Mouse (Mus musculus): ENCODE measurements at regions not wholly inside any gene's neighbourhood (a gene's known extent, or its start where the extent isn't known, plus 50 kb on each side); places are given as distances from the start of the nearest gene placed in this dataset.

DNA sequence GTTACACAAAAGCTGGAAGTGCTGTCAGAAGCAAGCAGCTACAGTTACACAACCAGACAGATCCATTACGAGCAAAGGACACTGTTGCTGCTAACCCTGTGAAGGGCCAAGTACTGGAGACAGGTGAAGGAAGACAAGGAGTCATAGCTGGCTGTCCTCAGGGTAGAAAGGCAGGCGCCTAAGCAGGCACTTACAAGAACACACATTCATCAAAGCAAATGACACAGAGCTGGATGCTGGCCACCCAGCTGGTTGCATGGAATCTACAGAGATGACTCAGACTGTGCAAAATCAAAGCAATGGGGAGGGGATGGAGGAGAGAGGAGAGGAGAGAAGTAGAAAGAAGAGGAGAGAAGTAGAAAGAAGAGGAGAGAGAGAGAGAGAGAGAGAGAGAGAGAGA is 265.8 kb upstream of the Osr1 start:
- ATAC-seq (ENCODE audit: low FRiP score, low TSS enrichment): no peak
- 60% methylated on average over 2 of the region's 2 CpGs for WGBS
- Histone ChIP-seq H3K9ac (ENCODE audit: low read depth, low read length) (no peak overlapping the region), H3K27ac (ENCODE audit: low read depth, low read length) (no peak overlapping the region), H3K4me1 (ENCODE audit: control insufficient read depth, insufficient read depth, low read length) (no peaks in the 10 kb centered on the region), H3K27me3 (ENCODE audit: control insufficient read depth, insufficient read depth, low read length) (no peaks in the 10 kb centered on the region), H3K4me3 (ENCODE audit: low read length) (no peak overlapping the region), H3K36me3 (ENCODE audit: control insufficient read depth, insufficient read depth, low read length) (no peaks in the 10 kb centered on the region), H3K4me2 (replicated peaks; ENCODE audit: low read depth, low read length) (no peak overlapping the region), H3K9me3 (ENCODE audit: control insufficient read depth, low read length) (no peaks in the 10 kb centered on the region)

DNA sequence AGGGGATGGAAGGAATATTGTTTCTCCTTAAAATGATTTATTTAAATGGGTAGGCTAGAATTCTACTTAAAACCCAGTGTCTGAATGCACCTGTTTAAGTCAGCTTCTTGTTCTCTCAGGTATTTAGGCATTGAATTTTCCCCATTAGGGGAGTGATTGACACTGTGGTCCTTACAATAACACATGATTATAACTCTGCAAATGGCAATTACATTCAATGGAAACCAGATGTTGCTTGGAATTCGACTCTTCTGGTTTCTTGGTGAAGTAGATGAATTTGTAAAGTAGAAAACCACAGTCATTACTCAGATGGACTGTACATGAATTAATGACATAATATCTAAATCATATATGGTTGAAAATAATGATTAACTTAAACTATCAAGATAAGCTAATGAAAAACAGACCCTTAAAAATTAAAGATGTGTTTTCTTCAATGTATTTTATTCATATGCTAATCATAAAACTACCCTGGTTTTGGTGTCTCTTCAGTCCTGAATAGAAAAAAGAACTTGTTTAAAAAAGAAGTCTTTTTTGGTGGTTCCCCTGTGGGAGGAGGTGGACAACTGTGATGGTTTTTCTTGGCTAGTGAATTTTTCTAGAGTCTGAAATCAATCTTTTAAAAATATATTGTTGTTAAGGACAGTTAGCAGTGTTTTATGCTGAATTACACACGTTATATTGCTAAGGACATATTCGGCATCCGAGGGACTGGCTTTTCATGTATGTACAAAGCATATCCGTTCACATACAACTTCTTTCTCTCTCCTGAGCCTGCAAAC is 231.8 kb upstream of the Osr1 start:
- 68% methylated on average over 5 of the region's 5 CpGs for WGBS
- Histone ChIP-seq H3K4me1 (ENCODE audit: control insufficient read depth, insufficient read depth, low read length) (no peaks in the 10 kb centered on the region; the same call in 1 of the 2 replicates), H3K36me3 (ENCODE audit: control insufficient read depth, insufficient read depth, low read length) (no peaks in the 10 kb centered on the region), H3K9ac (ENCODE audit: low read depth, low read length) (no peak overlapping the region), H3K4me2 (replicated peaks; ENCODE audit: low read depth, low read length) (no peak overlapping the region), H3K4me3 (ENCODE audit: low read length) (no peak overlapping the region), H3K27me3 (ENCODE audit: control insufficient read depth, insufficient read depth, low read length) (no peaks in the 10 kb centered on the region), H3K9me3 (ENCODE audit: control insufficient read depth, low read length) (no peaks in the 10 kb centered on the region), H3K27ac (ENCODE audit: low read depth, low read length) (no peak overlapping the region)
- ATAC-seq (ENCODE audit: low FRiP score, low TSS enrichment): no peak

DNA sequence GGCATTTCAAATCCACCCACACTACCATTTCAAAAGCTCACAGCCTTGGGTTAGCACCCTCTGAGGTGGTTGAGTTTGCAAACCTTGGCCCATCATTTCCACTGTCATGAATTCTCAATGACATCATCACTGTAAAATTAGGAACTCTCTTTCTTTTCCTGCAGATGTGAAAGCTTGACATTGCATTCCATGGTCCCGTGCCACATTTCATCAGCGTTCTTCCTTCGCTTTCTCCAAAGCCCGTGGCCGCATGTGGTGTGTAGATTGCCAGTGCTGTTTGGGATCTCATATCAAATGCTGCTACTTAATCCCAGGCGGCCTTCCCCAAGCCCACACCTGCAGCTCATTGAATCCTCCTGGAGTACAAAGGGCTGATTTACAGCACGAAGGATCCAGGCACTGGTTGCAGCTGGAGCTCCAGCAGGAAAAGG is 231.1 kb upstream of the Osr1 start:
- no peaks in the 10 kb centered on the region; the same call in 1 of the 2 replicates for H3K4me1 ChIP-seq (ENCODE audit: control insufficient read depth, insufficient read depth, low read length)
- H3K9ac ChIP-seq (ENCODE audit: low read depth, low read length): no peak overlapping the region
- H3K36me3 ChIP-seq (ENCODE audit: control insufficient read depth, insufficient read depth, low read length): no peaks in the 10 kb centered on the region
- H3K4me3 ChIP-seq (ENCODE audit: low read length): no peak overlapping the region
- no peaks in the 10 kb centered on the region for H3K9me3 ChIP-seq (ENCODE audit: control insufficient read depth, low read length)
- no peaks in the 10 kb centered on the region for H3K27me3 ChIP-seq (ENCODE audit: control insufficient read depth, insufficient read depth, low read length)
- H3K4me2 ChIP-seq (replicated peaks; ENCODE audit: low read depth, low read length): no peak overlapping the region
- WGBS: 37% methylated on average over 7 of the region's 7 CpGs
- ATAC-seq (ENCODE audit: low FRiP score, low TSS enrichment): peak; percentile 52; the same call in 1 of the 2 replicates
- no peak overlapping the region for H3K27ac ChIP-seq (ENCODE audit: low read depth, low read length)

DNA sequence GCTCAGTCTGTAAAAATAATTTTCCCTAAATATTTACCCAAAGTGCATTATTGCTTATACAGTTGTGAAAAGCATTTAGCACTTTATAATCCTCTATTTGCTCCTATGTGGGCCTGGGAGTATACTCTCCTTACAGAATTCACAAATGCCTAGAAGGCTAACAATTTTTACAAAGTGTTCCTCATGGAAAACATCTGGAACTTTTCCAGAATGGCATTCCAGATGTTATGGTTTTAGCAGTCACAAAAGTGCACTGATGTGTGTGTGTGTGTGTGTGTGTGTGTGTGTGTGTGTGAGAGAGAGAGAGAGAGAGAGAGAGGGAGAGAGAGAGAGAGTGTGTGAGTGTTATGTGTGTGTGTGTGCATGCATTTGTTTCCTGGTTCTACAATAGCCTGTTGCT is 229.1 kb upstream of the Osr1 start:
- no peaks in the 10 kb centered on the region for H3K27me3 ChIP-seq (ENCODE audit: control insufficient read depth, insufficient read depth, low read length)
- no peak for ATAC-seq (ENCODE audit: low FRiP score, low TSS enrichment)
- no peaks in the 10 kb centered on the region; the same call in 1 of the 2 replicates for H3K4me1 ChIP-seq (ENCODE audit: control insufficient read depth, insufficient read depth, low read length)
- no peaks in the 10 kb centered on the region for H3K36me3 ChIP-seq (ENCODE audit: control insufficient read depth, insufficient read depth, low read length)
- no peak overlapping the region for H3K4me2 ChIP-seq (replicated peaks; ENCODE audit: low read depth, low read length)
- no peak overlapping the region for H3K4me3 ChIP-seq (ENCODE audit: low read length)
- no peak overlapping the region for H3K27ac ChIP-seq (ENCODE audit: low read depth, low read length)
- no peaks in the 10 kb centered on the region for H3K9me3 ChIP-seq (ENCODE audit: control insufficient read depth, low read length)
- H3K9ac ChIP-seq (ENCODE audit: low read depth, low read length): no peak overlapping the region

DNA sequence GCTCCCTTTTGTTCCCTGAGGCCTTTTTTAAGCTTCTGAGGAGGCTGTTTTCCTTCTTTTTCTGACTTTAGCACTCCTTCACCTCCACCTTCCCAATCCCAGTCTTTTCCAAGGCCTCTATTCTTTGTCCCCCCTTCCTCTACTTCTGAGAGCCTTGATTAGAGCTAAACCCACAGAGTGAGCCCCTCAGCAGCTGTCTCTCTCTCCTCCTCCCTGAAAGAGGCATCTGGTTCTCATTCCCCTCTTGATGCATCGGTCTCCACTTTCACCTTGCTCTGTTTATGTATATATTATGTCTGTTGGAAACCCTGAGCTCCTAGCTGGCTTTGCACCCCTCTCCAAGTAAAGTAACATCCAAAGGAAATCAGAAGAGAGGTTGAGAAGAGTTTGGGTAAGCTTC is 224.6 kb upstream of the Osr1 start:
- Histone ChIP-seq H3K27me3 (ENCODE audit: control insufficient read depth, insufficient read depth, low read length) (no peaks in the 10 kb centered on the region), H3K27ac (ENCODE audit: low read depth, low read length) (no peak overlapping the region), H3K4me1 (ENCODE audit: control insufficient read depth, insufficient read depth, low read length) (no peaks in the 10 kb centered on the region), H3K4me2 (replicated peaks; ENCODE audit: low read depth, low read length) (no peak overlapping the region), H3K4me3 (ENCODE audit: low read length) (no peak overlapping the region), H3K36me3 (ENCODE audit: control insufficient read depth, insufficient read depth, low read length) (no peaks in the 10 kb centered on the region), H3K9me3 (ENCODE audit: control insufficient read depth, low read length) (no peaks in the 10 kb centered on the region), H3K9ac (ENCODE audit: low read depth, low read length) (no peak overlapping the region)
- WGBS: 43% methylated on average over 1 of the region's 1 CpGs
- no peak for ATAC-seq (ENCODE audit: low FRiP score, low TSS enrichment)

DNA sequence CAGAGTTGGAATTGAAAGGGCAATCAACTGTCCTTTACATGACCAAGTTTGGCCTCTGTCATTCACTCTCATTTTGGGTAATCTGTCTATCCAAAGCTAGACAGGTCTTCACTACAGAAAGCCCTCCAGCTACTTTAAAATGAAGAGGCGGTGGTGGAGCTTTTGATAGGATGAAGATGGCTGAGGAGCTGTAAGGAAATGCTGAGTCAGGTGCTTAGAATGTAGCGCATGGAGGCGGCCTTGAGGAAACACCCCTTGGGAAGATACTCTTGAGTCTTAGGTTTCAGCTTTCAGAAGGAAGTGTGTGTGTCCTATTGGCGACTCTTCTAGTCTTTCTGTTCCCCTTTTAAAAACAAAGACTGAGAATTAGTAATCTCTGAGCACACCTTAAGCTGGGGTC is 214.4 kb upstream of the Osr1 start:
- Histone ChIP-seq H3K9me3 (ENCODE audit: control insufficient read depth, low read length) (no peaks in the 10 kb centered on the region), H3K4me1 (ENCODE audit: control insufficient read depth, insufficient read depth, low read length) (no peaks in the 10 kb centered on the region), H3K9ac (ENCODE audit: low read depth, low read length) (no peak overlapping the region), H3K4me3 (ENCODE audit: low read length) (no peak overlapping the region), H3K36me3 (ENCODE audit: control insufficient read depth, insufficient read depth, low read length) (no peaks in the 10 kb centered on the region), H3K4me2 (replicated peaks; ENCODE audit: low read depth, low read length) (no peak overlapping the region), H3K27me3 (ENCODE audit: control insufficient read depth, insufficient read depth, low read length) (no peaks in the 10 kb centered on the region), H3K27ac (ENCODE audit: low read depth, low read length) (no peak overlapping the region)
- 65% methylated on average over 4 of the region's 4 CpGs for WGBS
- ATAC-seq (ENCODE audit: low FRiP score, low TSS enrichment): no peak

DNA sequence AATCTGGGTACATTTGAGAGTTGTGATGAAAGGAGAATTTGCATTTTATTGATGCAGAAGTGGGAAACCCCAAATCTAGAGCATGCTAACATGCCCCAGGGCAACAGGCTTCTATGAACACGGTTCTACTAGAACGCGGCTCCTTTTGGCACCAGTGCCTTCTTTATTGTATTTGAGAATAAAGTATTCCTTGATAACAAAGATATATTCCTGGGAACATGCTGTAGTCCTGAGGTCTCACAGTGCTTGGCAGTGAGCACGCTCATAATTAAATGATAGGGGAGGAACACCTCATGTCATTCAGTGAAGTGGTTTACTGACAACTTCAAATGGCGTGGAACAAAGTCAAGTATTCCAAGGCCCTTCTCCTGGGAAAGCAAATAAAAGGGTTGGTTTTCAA is 212.1 kb upstream of the Osr1 start:
- no peaks in the 10 kb centered on the region for H3K27me3 ChIP-seq (ENCODE audit: control insufficient read depth, insufficient read depth, low read length)
- H3K27ac ChIP-seq (ENCODE audit: low read depth, low read length): no peak overlapping the region
- H3K4me2 ChIP-seq (replicated peaks; ENCODE audit: low read depth, low read length): no peak overlapping the region
- no peak for ATAC-seq (ENCODE audit: low FRiP score, low TSS enrichment)
- H3K36me3 ChIP-seq (ENCODE audit: control insufficient read depth, insufficient read depth, low read length): no peaks in the 10 kb centered on the region
- WGBS: 83% methylated on average over 5 of the region's 5 CpGs
- H3K9ac ChIP-seq (ENCODE audit: low read depth, low read length): no peak overlapping the region
- no peaks in the 10 kb centered on the region for H3K4me1 ChIP-seq (ENCODE audit: control insufficient read depth, insufficient read depth, low read length)
- H3K9me3 ChIP-seq (ENCODE audit: control insufficient read depth, low read length): no peaks in the 10 kb centered on the region
- no peak overlapping the region for H3K4me3 ChIP-seq (ENCODE audit: low read length)

DNA sequence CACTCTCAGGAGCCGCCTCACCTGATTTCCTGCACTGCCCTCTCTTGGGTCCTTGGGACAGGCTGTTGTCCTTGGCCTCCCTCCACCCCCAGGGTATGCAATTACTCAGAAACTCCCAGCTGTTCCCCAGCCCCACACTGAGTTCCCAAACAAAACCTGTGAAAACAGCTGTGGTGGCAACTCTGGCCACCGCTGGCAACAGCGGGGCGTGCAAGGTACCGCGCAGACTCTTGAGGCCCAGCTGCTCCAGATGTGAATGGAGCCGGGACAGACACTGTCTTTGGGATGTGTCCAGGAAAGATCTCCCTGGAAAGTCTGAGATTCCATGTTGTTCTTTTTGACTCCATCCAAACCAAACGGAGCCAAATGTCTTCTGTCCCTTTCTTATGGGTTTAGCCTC is 211.0 kb upstream of the Osr1 start:
- 51% methylated on average over 8 of the region's 8 CpGs for WGBS
- Histone ChIP-seq H3K9ac (ENCODE audit: low read depth, low read length) (no peak overlapping the region), H3K4me1 (ENCODE audit: control insufficient read depth, insufficient read depth, low read length) (no peaks in the 10 kb centered on the region), H3K9me3 (ENCODE audit: control insufficient read depth, low read length) (no peaks in the 10 kb centered on the region), H3K36me3 (ENCODE audit: control insufficient read depth, insufficient read depth, low read length) (no peaks in the 10 kb centered on the region), H3K4me3 (ENCODE audit: low read length) (no peak overlapping the region), H3K27me3 (ENCODE audit: control insufficient read depth, insufficient read depth, low read length) (no peaks in the 10 kb centered on the region), H3K4me2 (replicated peaks; ENCODE audit: low read depth, low read length) (no peak overlapping the region), H3K27ac (ENCODE audit: low read depth, low read length) (no peak overlapping the region)
- 0 out of 2 replicates have a peak, but pooled peaks have one; percentile 32 for ATAC-seq (ENCODE audit: low FRiP score, low TSS enrichment)

DNA sequence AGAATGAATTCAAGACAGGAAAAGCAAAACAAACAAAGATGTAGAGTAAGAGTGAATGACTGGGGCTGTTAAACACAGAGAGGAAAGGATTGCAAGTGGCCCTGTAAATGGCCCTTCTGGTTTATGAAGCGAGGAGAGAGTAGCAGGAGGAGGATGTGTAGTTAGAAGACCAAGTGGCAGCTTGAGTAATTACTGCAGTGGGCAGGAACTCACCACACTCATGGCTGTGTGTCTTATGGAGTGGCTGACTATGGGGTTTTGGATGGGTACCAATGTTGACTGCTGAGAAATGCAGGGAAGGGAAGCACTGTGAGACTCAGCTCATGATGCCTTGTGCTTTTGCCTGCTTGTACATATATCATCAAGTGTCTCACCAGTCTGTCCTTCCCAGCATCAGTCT is 204.0 kb upstream of the Osr1 start:
- H3K4me1 ChIP-seq (ENCODE audit: control insufficient read depth, insufficient read depth, low read length): no peaks in the 10 kb centered on the region
- H3K4me2 ChIP-seq (replicated peaks; ENCODE audit: low read depth, low read length): no peak overlapping the region
- H3K4me3 ChIP-seq (ENCODE audit: low read length): no peak overlapping the region
- no peak overlapping the region for H3K27ac ChIP-seq (ENCODE audit: low read depth, low read length)
- H3K27me3 ChIP-seq (ENCODE audit: control insufficient read depth, insufficient read depth, low read length): no peaks in the 10 kb centered on the region
- 29% methylated on average over 1 of the region's 1 CpGs for WGBS
- peak; percentile 89; the same call in 1 of the 2 replicates for ATAC-seq (ENCODE audit: low FRiP score, low TSS enrichment)
- no peak overlapping the region for H3K9ac ChIP-seq (ENCODE audit: low read depth, low read length)
- no peaks in the 10 kb centered on the region for H3K36me3 ChIP-seq (ENCODE audit: control insufficient read depth, insufficient read depth, low read length)
- no peaks in the 10 kb centered on the region for H3K9me3 ChIP-seq (ENCODE audit: control insufficient read depth, low read length)

All from kidney, embryonic 14.5 days (tissue).